Mouse (Mus musculus) liver, embryonic 13.5 days (tissue): ENCODE results near the gene Tbcb. TPM values are rescaled to one million over a fixed set of nuclear protein-coding genes. Genes with fewer than 3 reads are reported as not detected.
"Not testable (repeated sequence)": the region's sequence is repeated elsewhere in the genome, so short reads cannot be mapped to it uniquely, and the experiment has no call there.

ENCODE experiments used
- ATAC-seq: fragments of 200-750 bp; cut with Nextera tagmentation; 2 replicates; pipeline ENCODE4 v1.8.0; 2017; ENCODE audit warnings: low read depth, mild to moderate bottlenecking, moderate number of reproducible peaks, moderate library complexity
- DNase-seq: peaks from one replicate; pipeline ENCODE4 v3.0.0; 2022
- H3K27ac ChIP-seq: fragments of 300-500 bp; sonication (generic); 2 replicates; pipeline ENCODE4 v1.5.1; 2015; ENCODE audit warnings: moderate library complexity, mild to moderate bottlenecking, inconsistent platforms
- H3K27me3 ChIP-seq: fragments of 300-500 bp; sonication (generic); 2 replicates; pipeline ENCODE4 v1.6.1; 2015; ENCODE audit warnings: mild to moderate bottlenecking, inconsistent platforms
- H3K36me3 ChIP-seq: fragments of 300-500 bp; sonication (generic); 2 replicates; pipeline ENCODE4 v1.6.1; 2015; ENCODE audit warnings: mild to moderate bottlenecking, inconsistent platforms
- H3K4me1 ChIP-seq: fragments of 300-500 bp; sonication (generic); replicated peaks from 2 replicates; pipeline ENCODE4 v1.6.1; 2015; ENCODE audit warnings: inconsistent platforms
- H3K4me2 ChIP-seq: fragments of 300-500 bp; sonication (generic); 2 replicates; pipeline ENCODE4 v1.6.1; 2015; ENCODE audit warnings: inconsistent platforms, mild to moderate bottlenecking, moderate library complexity
- H3K4me3 ChIP-seq: fragments of 300-500 bp; sonication (generic); replicated peaks from 2 replicates; pipeline ENCODE4 v1.5.1; 2015; ENCODE audit warnings: mild to moderate bottlenecking, inconsistent platforms
- H3K9ac ChIP-seq: fragments of 300-500 bp; sonication (generic); 2 replicates; pipeline ENCODE4 v1.6.1; 2015; ENCODE audit warnings: mild to moderate bottlenecking, inconsistent platforms
- H3K9me3 ChIP-seq: fragments of 300-500 bp; sonication (generic); replicated peaks from 2 replicates; pipeline ENCODE4 v1.6.1; 2016; ENCODE audit warnings: inconsistent platforms
- WGBS: fragments of 180-500 bp; shearing (Covaris S2); methylation state at CpG from one replicate; pipeline ENCODE4 v1.1.7; 2015; ENCODE audit not compliant: insufficient replicate concordance; 5-methylcytosine and 5-hydroxymethylcytosine counted together
- polyA plus RNA-seq: library from polyadenylated mRNA; unstranded; fragments of >200 nt; fragmentation: Nextera tagmentation; extraction: Ambion mirVana; gene quantifications from 2 replicates; pipeline ENCODE4 v1.2.1, GENCODE M21; 2015

Tbcb gene
- polyA plus RNA-seq, 1 experiment from 2014 or later: 63.7 TPM

DNA sequence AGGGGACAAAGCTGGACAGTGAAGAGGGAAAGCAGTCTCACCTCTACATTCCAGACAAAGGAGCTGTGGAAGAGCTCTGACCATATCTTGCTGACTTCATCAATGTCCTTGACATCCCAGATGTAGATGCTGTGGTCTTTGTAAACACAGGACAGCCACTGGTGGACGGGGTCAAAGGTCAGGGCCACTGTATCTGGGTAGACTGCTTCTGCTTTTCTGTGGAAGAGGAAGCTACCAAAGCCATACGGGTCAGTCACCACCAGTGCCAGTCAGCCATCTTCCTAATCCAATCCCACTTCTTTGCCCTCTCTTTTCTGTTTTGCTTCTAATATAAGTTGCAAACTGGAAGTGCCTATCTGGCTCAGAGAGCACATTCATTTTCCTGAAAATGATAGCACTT is 33.0 kb upstream of the Tbcb start:
- WGBS: 54% methylated on average over 2 of the region's 2 CpGs
- H3K4me3 ChIP-seq: no peak overlapping the region
- no peak overlapping the region for H3K9ac ChIP-seq
- no peaks in the 10 kb centered on the region for H3K9me3 ChIP-seq
- no peak overlapping the region for H3K4me2 ChIP-seq
- H3K27ac ChIP-seq: no peak overlapping the region
- H3K36me3 ChIP-seq: peaks cover 82% of the 10 kb centered on the region
- H3K27me3 ChIP-seq: no peaks in the 10 kb centered on the region
- ATAC-seq (no peak), DNase-seq (no peak)
- H3K4me1 ChIP-seq: no peaks in the 10 kb centered on the region

DNA sequence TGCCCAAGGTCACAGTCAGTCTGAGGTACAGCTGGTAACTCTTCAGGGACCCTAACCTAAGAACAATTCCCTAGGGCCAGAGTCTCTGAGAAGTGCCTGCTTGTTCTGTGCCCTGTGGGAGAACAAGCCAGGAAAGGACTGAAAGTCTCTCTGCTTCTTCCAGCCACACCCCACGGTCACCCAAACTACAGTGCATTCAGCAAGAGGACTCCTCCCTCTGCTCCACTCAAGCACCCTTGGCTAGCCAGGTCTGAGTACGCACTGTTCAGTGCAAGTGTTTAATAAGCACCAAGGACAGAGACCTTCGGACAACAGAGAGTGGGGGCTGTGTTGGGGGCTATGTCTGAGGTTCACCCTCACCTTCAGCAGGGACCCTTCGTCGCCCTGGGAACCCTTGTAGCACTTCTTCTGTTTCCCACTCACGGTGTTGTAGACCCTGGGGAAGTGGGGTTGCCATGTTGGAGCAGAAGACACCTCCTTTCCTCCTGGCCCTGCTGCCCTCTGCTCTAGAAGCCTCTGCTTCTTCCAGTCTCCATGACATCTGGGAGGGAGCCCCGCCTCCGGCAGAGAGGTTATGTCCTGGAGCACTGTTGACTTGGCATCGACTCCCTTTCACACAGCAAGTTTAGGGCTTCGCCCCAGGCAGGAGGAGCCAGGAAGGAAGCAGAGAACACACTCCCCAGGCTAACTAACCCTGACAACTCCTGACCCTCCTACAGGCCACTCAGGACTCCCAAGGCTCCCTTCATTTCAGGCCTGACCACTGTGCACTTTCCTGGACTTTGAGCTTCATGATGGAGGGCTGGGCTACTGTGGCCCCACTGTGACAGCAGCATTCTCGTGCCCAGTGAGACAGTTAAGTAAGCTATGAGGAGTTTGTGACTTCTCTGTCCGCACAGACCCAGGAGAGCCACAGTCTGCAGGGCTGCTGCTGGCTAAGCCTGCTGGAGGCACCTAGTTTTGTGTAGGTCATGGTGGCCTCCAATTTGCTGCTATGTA is 20.2 kb upstream of the Tbcb start:
- H3K27ac ChIP-seq: no peak overlapping the region
- H3K4me3 ChIP-seq: no peak overlapping the region
- no peak overlapping the region for H3K4me2 ChIP-seq
- WGBS: 76% methylated on average over 12 of the region's 12 CpGs
- ATAC-seq (no peak), DNase-seq (no peak)
- H3K27me3 ChIP-seq: no peaks in the 10 kb centered on the region
- peaks cover 6% of the 10 kb centered on the region; the same call in 1 of the 2 replicates for H3K4me1 ChIP-seq
- H3K9me3 ChIP-seq: no peaks in the 10 kb centered on the region
- no peak overlapping the region for H3K9ac ChIP-seq
- peaks cover 70% of the 10 kb centered on the region for H3K36me3 ChIP-seq

DNA sequence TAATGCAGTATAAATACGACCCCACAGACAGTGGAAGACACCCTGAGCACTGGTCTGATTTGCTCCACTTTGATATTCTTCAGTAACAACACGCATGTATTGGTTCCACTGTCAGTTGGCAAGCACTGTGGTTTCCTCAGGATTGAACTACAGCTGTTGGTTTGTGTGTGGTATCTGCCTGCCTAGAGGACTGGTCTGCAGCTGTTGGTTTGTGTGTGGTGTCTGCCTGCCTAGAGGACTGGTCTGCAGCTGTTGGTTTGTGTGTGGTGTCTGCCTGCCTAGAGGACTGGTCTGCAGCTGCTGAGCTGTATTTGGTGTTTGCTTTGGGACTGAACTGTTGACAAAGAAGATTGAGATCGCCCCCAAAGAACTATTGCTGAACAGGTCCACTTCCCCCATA is 5.3 kb upstream of the Tbcb start:
- peaks cover 12% of the 10 kb centered on the region for H3K4me1 ChIP-seq
- not testable (repeated sequence) for H3K4me2 ChIP-seq, ATAC-seq, H3K4me3 ChIP-seq, H3K27me3 ChIP-seq, H3K9me3 ChIP-seq, H3K9ac ChIP-seq, H3K27ac ChIP-seq, DNase-seq
- H3K36me3 ChIP-seq: peaks cover 29% of the 10 kb centered on the region
- WGBS: 65% methylated on average over 3 of the region's 3 CpGs

DNA sequence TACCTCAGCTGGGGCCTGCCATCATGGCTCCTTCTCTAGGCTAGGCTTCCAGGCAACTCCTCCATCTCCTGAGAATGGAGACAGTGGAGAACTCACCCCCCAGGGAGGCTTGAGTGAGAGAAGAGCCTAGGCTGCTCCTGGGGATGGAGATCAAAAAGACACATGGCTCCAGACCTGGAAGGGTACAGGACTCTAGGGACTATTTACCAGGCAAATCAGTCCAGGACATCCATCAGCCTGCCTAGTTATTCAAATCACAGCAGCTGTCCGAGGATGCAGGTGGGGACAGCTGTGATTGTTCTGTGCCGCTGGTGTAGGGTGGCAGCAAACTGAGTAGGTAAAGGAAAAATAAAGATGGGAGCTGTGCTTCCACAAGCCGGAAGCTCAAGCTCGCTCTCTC is 3.6 kb upstream of the Tbcb start, which contains the start of gene Ovol3:
TSS of gene Ovol3 (minus strand) at position 101 of the 400 bp plus-strand sequence.
- H3K36me3 ChIP-seq: peaks cover 11% of the 10 kb centered on the region
- no peak within 1 kb of the TSS for H3K4me3 ChIP-seq
- 74% methylated on average over 4 of the region's 4 CpGs for WGBS
- DNase-seq (no peak), ATAC-seq (no peak)
- H3K4me2 ChIP-seq: no peak within 1 kb of the TSS
- H3K4me1 ChIP-seq: peaks cover 20% of the 10 kb centered on the region
- H3K9me3 ChIP-seq: no peaks in the 10 kb centered on the region
- no peak within 1 kb of the TSS for H3K9ac ChIP-seq
- H3K27ac ChIP-seq: no peak within 1 kb of the TSS
- no peaks in the 10 kb centered on the region for H3K27me3 ChIP-seq

DNA sequence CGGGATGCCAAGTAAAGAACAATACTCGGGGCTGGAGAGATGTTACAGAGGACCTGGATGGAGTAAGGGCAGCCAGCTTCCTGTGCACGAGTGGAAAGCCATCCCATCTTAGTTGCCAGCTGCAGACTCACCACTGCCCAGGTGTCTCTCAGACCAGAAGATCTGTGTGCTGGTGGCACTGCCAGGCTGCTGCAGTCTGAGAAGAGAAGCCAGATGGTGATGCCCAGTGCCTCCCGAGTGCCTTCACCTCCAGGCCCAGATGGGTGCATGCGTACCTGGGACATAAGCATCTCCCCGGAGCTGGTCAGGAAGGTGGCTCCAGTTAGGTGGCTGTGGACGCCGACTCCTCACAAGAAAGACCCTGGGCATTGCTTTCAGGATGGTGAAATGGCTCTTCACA is 3.0 kb upstream of the Tbcb start:
- Histone ChIP-seq H3K9ac (no peak overlapping the region), H3K4me1 (peaks cover 23% of the 10 kb centered on the region), H3K27me3 (no peaks in the 10 kb centered on the region), H3K4me2 (no peak overlapping the region), H3K9me3 (no peaks in the 10 kb centered on the region), H3K27ac (no peak overlapping the region), H3K36me3 (peaks cover 6% of the 10 kb centered on the region; the same call in 1 of the 2 replicates), H3K4me3 (no peak overlapping the region)
- ATAC-seq (no peak), DNase-seq (no peak)
- WGBS: 81% methylated on average over 8 of the region's 8 CpGs

DNA sequence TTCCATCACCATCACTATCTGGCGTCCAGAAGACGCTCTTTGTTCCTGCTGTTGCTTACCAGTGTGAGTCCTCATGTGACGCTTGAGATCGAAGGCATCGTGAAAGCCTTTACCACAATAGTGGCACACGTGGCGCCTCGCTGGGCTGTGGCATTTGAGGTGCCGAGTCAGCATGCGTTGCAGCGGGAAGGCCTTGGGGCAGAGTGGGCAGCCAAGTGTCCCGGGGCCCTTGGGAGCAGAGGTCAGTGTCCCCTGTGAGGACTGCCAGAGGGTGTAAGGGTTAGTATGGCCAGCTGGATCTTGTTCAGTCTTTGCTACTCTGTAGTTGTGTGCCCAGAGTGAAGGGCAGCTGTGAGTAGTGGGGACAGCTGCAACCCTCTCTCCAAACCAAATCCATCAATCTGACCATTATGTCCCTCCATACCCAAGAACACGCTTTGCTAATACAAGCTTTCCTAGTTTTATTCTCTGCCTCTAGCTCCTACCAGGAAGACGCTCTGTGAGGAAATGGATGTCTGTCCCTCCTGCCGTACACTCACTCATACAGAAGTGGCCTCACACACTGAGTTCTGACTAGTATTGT is 2.3 kb upstream of the Tbcb start:
- Histone ChIP-seq H3K9me3 (no peaks in the 10 kb centered on the region), H3K4me1 (peaks cover 23% of the 10 kb centered on the region), H3K9ac (no peak overlapping the region), H3K27me3 (no peaks in the 10 kb centered on the region), H3K4me3 (no peak overlapping the region), H3K36me3 (no peaks in the 10 kb centered on the region; the same call in 1 of the 2 replicates), H3K27ac (no peak overlapping the region), H3K4me2 (no peak overlapping the region)
- WGBS: 85% methylated on average over 15 of the region's 15 CpGs
- DNase-seq (no peak), ATAC-seq (no peak)

DNA sequence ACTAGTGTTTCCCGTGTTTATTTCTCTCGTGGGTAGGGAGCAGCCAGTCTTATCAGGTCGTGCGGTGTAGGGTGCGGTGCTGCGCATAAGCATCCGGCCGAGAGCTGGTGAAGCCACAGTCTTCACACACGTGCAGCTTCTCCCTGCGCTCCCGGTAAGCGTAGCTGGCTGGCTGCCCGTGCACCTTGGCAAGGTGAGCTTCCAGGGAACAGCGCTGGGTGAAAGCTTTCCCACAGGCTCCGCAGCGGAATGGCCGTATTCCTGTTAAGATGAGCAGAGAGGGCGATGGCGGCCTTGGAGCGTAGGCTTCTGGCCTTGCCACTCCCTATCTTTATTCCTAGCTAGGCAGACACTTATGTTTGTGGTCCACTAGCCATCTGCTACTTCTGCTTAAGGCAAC is 1.3 kb upstream of the Tbcb start:
- H3K4me1 ChIP-seq: peaks cover 23% of the 10 kb centered on the region
- no peak for DNase-seq
- WGBS: 78% methylated on average over 20 of the region's 20 CpGs
- H3K4me2 ChIP-seq: peak overlapping the region; percentile 84
- H3K27me3 ChIP-seq: no peaks in the 10 kb centered on the region
- 0 out of 2 replicates have a peak overlapping the region, but pooled peaks have one; percentile 81 for H3K4me3 ChIP-seq
- H3K36me3 ChIP-seq: no peaks in the 10 kb centered on the region; the same call in 1 of the 2 replicates
- H3K27ac ChIP-seq: no peak overlapping the region
- ATAC-seq: no peak
- no peak overlapping the region for H3K9ac ChIP-seq
- no peaks in the 10 kb centered on the region for H3K9me3 ChIP-seq

DNA sequence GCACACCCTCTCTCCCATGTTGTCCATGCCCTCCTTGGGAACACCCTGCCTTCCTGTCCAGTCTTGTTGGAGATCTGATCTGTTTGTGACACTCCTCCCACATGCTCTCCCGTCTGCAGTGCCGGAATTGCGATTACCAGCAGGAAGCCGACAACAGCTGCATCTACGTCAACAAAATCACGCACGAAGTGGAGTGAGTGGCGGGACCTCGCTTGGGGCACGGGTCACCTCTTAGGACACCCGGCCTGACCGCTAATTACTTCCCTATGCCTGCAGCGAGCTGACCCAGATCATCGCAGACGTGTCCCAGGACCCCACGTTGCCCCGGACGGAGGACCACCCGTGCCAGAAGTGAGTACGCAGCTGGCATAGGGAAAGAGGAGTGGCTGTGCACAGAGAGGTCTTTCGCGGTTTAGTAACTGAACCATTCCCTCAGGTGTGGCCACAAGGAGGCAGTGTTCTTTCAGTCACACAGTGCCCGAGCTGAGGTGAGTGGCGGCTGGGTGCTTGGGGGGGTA is 618 bp upstream of the Tbcb start:
- Histone ChIP-seq H3K4me2 (peak overlapping the region; percentile 84), H3K27me3 (no peaks in the 10 kb centered on the region), H3K4me3 (peak overlapping the region; percentile 81), H3K9me3 (no peaks in the 10 kb centered on the region), H3K36me3 (peaks cover under 1% of the 10 kb centered on the region; the same call in 1 of the 2 replicates), H3K27ac (peak overlapping the region; percentile 94), H3K4me1 (peaks cover 23% of the 10 kb centered on the region), H3K9ac (peak overlapping the region; percentile 86)
- DNase-seq (peak; percentile 54), ATAC-seq (peak; percentile 32)
- WGBS: 4% methylated on average over 24 of the region's 24 CpGs

DNA sequence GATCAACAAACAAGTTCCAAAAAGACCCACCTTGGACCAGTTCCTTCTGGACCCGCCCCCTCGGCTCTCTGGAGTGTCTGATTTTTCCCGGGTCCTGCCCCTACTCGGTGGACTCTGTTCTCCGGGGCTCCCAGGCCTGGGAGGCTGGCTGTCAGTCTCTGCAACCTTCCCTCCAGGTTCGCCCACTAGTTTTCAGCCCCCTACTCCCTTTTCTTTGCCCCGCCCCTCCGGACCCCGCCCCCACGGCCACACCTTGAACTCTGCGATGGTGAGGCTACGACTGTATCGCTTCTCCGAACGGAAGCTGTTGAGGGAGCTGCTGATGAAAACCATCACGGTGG is 774 bp downstream of the Tbcb start:
- Histone ChIP-seq H3K4me2 (peak overlapping the region; percentile 84), H3K9me3 (no peaks in the 10 kb centered on the region), H3K36me3 (peaks cover 11% of the 10 kb centered on the region), H3K27ac (peak overlapping the region; percentile 39; the same call in 1 of the 2 replicates), H3K4me1 (peaks cover 23% of the 10 kb centered on the region), H3K9ac (peak overlapping the region; percentile 86), H3K27me3 (no peaks in the 10 kb centered on the region), H3K4me3 (peak overlapping the region; percentile 81)
- no peak for DNase-seq
- 2% methylated on average over 16 of the region's 16 CpGs for WGBS
- ATAC-seq: peak; percentile 29; the same call in 1 of the 2 replicates

DNA sequence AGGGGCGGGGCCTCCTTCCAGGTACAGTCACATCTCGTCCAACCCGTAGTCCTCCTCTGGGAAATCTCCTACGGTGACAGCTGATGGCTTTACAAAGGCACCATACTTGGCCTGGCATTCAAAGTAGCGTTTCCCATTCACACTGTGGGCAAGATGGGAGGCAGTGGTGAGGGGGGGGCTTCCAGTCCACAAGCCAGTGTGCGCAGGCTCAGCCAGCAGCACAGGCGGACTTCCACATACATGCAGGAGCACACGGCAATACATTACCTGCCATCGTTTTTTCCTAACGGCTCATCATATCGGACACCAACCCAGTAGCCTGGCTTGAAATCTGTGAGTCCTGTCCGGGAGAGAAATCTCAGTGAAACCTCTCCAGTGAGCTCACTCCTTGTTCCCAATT is 7.9 kb downstream of the Tbcb start:
- Histone ChIP-seq H3K4me1 (peaks cover 21% of the 10 kb centered on the region), H3K9ac (no peak overlapping the region), H3K4me2 (no peak overlapping the region), H3K27ac (no peak overlapping the region), H3K36me3 (peaks cover 40% of the 10 kb centered on the region), H3K9me3 (no peaks in the 10 kb centered on the region), H3K27me3 (no peaks in the 10 kb centered on the region), H3K4me3 (no peak overlapping the region)
- ATAC-seq (no peak), DNase-seq (no peak)
- 81% methylated on average over 12 of the region's 12 CpGs for WGBS

DNA sequence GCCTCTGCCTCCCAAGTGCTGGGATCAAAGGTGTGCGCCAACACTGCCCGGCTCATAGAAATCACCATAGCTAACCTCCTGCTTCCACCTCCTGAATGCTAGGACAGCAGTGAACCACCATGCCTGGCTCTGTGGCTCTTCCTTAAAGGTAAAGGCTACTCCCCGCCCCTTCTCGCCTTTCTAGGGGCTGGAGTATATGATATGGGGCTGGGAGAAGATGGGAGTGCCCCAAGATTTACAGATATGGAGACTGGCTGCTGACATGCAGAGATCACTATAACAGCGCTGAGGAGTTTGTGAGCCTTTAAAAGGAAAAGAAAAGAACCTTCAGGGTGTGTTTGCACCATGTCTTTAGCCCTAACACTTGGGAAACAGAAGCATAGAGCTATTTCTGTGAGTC is 9.9 kb downstream of the Tbcb start:
- H3K27me3 ChIP-seq: no peaks in the 10 kb centered on the region
- peak; percentile 71 for ATAC-seq
- peaks cover 25% of the 10 kb centered on the region for H3K4me1 ChIP-seq
- no peak overlapping the region for H3K9ac ChIP-seq
- no peak overlapping the region for H3K27ac ChIP-seq
- H3K9me3 ChIP-seq: no peaks in the 10 kb centered on the region
- WGBS: 56% methylated on average over 5 of the region's 5 CpGs
- no peak for DNase-seq
- H3K4me2 ChIP-seq: peak overlapping the region; percentile 16
- no peak overlapping the region for H3K4me3 ChIP-seq
- peaks cover 38% of the 10 kb centered on the region for H3K36me3 ChIP-seq
